ENCODE assay signal across 16 mouse cellular contexts in genomic region chr11:50243926-50244325, GRCm38 (mm10).
"Had no signal": no experiment of that assay in that cellular context is flagged by ENCODE, and none has a peak within 500 bp of the region (broad histone marks: within the 10 kb centered on the region; RNA-seq: fewer than 3 reads in every experiment).

No protein-coding gene starts in this region.

- H3K27ac ChIP-seq: kidney, embryonic 15.5 days; limb, embryonic 13.5 days; liver, embryonic 12.5 days; midbrain, embryonic 12.5 days; stomach, embryonic 15.5 days had no signal

- DNase-seq: kidney, adult 2 months; kidney, postnatal 14 days; layer of hippocampus, postnatal 36 days; lung, embryonic 14.5 days; lung, postnatal 10 days; lung, postnatal 4 days; right cerebral cortex, postnatal 4 days; spleen, adult 18-20 months; thymus, adult 2 months had no signal

- H3K4me3 ChIP-seq: kidney, embryonic 15.5 days; limb, embryonic 13.5 days; liver, embryonic 12.5 days; midbrain, embryonic 12.5 days; stomach, embryonic 15.5 days had no signal

- H3K4me1 ChIP-seq: kidney, embryonic 15.5 days; limb, embryonic 13.5 days; midbrain, embryonic 12.5 days; stomach, embryonic 15.5 days had no signal

- ATAC-seq: intestine, embryonic 16.5 days; liver, embryonic 12.5 days; midbrain, embryonic 16.5 days had no signal
